Mouse (Mus musculus) layer of hippocampus, adult 8-10 months (tissue): ENCODE measurements around the gene Gm12790. TPM values are rescaled to one million over a fixed set of nuclear protein-coding genes. Genes with fewer than 3 reads are reported as not detected.
"Not testable (repeated sequence)": the region's sequence is repeated elsewhere in the genome, so short reads cannot be mapped to it uniquely, and the experiment has no call there.

ENCODE experiments used
- DNase-seq, 2 experiments: peaks; one replicate each; pipeline ENCODE4 v3.0.0; 2022; ENCODE audit warnings: low spot score in 2 of 2
- total RNA-seq, 4 experiments: library from RNA; stranded (reverse); gene quantifications; 2 replicates each; pipeline ENCODE4 v1.2.4; 2022

The Gm12790 gene
- not detected for total RNA-seq

DNA sequence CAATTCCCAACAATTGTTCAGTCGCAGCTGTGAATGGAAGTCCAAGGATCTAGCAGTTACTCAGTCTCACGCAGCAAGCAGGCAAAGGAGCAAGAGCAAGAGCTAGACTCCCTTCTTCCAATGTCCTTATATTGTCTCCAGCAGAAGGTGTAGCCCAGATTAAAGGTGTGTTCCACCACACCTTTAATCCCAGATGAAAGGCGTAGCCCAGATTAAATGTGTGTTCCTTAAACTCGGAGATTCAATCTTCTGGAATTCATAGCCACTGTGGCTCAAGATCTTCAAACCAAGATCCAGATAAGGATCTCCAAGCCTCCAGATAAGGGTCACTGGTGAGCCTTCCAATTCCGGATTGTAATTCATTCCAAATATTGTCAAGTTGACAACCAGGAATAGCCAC is at the start of gene Gm12790:
TSS of gene Gm12790 (minus strand) at position 101 of the 400 bp plus-strand sequence.
- not testable (repeated sequence) for DNase-seq

DNA sequence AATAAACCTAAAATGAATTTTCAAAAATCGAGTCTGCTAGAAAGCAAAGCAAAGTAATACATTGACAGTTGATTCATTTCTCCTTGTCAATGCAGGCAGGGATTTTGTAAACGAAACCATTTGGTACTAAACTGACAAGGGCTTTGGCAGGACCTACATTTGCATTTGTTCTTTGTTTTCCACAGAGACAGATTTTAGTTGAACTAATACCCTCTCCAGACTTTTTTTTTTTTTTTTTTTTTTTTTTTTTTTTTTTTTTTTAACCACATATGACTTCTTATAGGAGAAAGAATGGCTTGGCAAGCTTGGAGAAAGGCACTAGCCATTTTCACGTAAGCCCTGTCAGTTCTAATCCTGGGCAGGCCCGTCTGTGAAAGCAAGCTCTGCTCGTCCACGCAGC is 45.8 kb upstream of the Gm12790 start:
- DNase-seq = no peak

DNA sequence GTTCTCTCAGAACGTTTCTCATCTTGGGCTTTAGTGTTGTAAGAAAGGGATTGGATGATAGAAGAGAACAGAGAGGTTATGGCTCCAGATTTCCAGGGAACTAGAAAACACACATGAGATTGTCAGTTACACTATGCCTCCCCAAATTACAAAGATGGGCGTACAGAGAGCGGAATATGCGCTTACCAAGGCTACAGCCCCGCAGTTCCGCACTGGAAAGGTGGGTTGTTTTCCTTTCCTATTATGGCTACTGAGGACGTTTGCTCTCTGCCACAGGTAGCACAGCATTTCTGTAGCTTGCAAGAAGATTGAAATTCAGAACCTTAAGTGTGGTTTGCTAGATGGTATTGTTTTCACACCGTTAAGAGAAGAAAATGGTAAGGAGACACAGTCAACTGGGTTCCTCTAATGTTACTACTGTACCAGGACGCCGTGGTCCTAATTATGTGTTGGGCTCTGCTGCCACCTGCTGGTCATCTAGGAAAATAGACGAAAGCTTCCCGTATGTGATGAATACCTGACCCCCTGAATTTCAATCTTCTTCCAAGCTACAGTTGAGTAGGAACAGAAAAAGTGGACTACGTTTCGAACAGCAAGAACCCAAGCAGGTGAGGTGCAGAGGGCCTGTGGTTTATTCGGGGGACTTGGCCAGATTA is 17.5 kb upstream of the Gm12790 start:
- DNase-seq = peak; percentile 34 to 74

DNA sequence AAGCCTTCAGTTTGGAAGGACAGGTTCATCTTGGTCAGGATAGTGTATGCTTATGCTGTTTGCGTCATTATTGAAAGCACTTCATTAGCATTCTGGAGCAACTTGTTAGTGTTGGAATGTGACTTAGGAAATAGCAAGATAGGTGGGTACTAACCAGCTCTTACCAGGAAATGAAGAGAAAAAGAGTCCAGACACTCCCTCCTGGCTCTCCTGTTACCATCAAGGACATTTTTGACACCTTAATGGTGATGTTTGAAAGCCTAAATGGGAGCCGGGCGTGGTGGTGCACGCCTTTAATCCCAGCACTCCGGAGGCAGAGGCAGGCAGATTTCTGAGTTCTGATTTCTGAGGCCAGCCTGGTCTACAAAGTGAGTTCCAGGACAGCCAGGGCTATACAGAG is 16.6 kb upstream of the Gm12790 start:
- no peak for DNase-seq

DNA sequence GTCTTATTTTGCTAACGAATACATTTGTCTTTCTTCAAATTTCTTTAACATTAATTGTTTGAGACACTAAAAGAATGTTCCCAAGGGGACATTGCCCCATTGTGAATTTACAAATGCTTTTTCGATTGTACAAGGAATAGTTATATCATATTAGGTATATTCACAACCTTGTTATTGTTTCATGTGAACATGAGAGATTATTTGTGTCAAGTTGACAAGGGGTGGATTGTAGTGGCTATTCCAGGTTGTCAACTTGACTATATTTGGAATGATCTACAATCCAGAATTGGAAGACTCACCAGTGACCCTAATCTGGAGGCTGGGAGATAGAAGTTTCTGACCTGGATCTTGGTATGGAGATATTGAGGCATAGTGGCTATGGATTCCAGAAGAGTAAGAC is 5.5 kb upstream of the Gm12790 start, which contains the start of gene Gm12789:
TSS of gene Gm12789 (plus strand) at position 301 of the 400 bp plus-strand sequence.
- not testable (repeated sequence) for DNase-seq

DNA sequence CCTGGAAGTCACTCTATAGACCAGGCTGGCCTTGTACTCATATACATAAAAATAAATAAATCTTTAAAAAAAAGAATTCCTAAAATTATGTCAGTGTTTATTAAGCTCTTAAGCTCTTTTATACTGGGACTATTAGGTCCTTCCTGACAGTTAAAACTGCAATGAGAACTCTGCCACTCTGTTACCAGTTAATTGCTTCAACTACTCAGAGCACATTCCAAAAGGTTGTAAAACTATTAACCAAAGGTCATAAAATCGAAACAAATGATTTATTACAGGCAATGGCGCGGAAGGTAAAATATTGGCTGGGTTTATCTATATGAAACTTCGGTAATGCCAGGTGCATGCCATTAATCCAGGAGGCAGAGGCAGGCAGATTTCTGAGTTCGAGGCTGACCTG is 4.8 kb upstream of the Gm12790 start:
- DNase-seq = no peak

DNA sequence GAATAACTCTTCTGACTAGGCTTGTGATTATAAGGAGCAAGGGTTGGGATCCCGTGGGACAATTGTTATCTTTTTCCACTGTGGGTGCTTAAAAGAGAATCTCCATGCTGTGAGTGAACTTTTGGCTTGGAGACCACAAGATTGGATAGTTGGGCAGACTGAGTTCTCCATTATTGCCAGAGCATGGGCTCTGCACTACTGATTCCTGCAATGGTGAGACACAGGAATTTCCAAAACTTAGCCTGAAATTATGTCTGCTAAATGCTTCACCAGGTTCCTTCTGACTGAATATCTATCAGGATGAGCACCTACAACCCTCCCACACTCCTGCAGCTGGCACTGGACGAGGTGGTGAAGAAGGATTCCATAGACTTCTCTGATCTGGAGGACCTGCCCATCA is 40.7 kb downstream of the Gm12790 start, which contains the start of gene Gm12794:
TSS of gene Gm12794 (plus strand) at position 301 of the 400 bp plus-strand sequence.
- not testable (repeated sequence) for DNase-seq

Other genes starting within 250 kb of the Gm12790 start
- not detected for gene B020004J07Rik, start 137.0 kb downstream of the Gm12790 start, total RNA-seq
- gene C130073F10Rik, start 87.3 kb downstream of the Gm12790 start, total RNA-seq = not detected
- not detected for gene Gm12800, start 71.9 kb downstream of the Gm12790 start, total RNA-seq
- gene Gm12794, start 40.6 kb downstream of the Gm12790 start, total RNA-seq = not detected
- not detected for gene Gm12789, start 5.6 kb upstream of the Gm12790 start, total RNA-seq
- gene Pde4b, start 106.5 kb upstream of the Gm12790 start, total RNA-seq = 10 to 100 TPM; 67.4 to 82.7 (median 71.2) TPM